Mouse (Mus musculus) cerebellum, postnatal 10 days (tissue): ENCODE measurements at regions not wholly inside any gene's neighbourhood (a gene's known extent, or its start where the extent isn't known, plus 50 kb on each side); places are given as distances from the start of the nearest gene placed in this dataset.

Experiments used
- DNase-seq, 2 experiments: peaks; one replicate each; pipeline ENCODE4 v3.0.0; 2021; ENCODE audit warnings: mixed read lengths in 2 of 2

DNA sequence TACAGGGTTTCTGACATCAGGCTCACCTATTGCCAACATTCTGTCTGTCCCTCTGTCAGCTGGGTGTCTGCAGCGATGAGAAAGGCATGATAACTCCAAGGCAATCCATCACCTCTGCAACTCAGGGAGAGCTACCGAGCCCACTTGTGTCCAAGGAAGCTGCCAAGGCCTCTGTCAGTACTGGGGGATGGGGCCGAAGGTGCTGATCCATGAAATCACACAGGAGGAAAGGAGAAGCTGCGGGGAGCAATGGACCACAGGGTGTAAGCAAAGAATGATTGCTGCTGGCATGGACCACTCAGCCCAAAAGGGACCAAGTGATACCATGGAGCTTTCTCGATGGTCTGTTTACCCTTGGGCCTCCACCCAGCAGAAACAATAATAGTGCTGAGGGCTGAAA lies 67.5 kb upstream of the Mid1ip1 start:
- DNase-seq: peak; percentile 3 to 5

DNA sequence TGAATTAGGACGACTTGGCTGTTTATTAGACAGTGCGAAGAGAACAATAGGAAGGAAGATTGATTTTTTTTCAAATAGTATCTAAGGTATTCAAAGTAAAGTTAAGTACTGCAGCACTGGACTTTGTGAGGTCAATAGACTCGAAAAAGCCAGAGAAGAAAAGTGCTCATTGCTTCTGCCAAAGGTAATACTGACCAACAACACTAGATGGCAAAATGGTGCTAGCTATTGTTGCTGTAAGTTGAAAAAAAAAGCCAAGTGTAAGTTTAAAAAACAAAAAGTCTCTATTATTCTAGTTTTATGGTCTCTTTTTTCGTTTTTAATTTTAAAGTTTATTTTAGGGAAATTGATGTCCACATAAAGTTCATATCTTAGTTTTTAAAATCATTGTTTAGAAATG lies 63.9 kb upstream of the Mid1ip1 start:
- DNase-seq: peak; percentile 23 to 43
